Mouse (Mus musculus) lung, postnatal 36 days (tissue): Measurements from ENCODE around the gene Mrap2.
"Not testable (repeated sequence)": the region's sequence is repeated elsewhere in the genome, so short reads cannot be mapped to it uniquely, and the experiment has no call there.

Source experiments
- DNase-seq: peaks from one replicate; pipeline ENCODE4 v3.0.0; 2022; ENCODE audit warnings: mixed read lengths

Mrap2 gene

GRCm38 (mm10) chr9:87144106-87144505, at the start of gene Mrap2:
Gene Mrap2, plus strand, starts transcription at chr9:87144306.
- peak; percentile 56 for DNase-seq

- DNase-seq = peak; percentile 50
These were observed 46.1 kb upstream of the Mrap2 start for GRCm38 (mm10) chr9:87097989-87098388.

- DNase-seq = no peak
These were observed 29.1 kb upstream of the Mrap2 start for GRCm38 (mm10) chr9:87115019-87115418.

- no peak for DNase-seq
These were observed 28.6 kb upstream of the Mrap2 start for GRCm38 (mm10) chr9:87115456-87115931.

GRCm38 (mm10) chr9:87115978-87116377, 28.1 kb upstream of the Mrap2 start:
- no peak for DNase-seq

- no peak for DNase-seq
These were observed 25.1 kb upstream of the Mrap2 start for GRCm38 (mm10) chr9:87118996-87119395.

GRCm38 (mm10) chr9:87121956-87122493, 22.1 kb upstream of the Mrap2 start:
- no peak for DNase-seq

GRCm38 (mm10) chr9:87127046-87127445, 17.1 kb upstream of the Mrap2 start:
- not testable (repeated sequence) for DNase-seq

GRCm38 (mm10) chr9:87135765-87136558, 8.1 kb upstream of the Mrap2 start:
- peak; percentile 13 for DNase-seq

GRCm38 (mm10) chr9:87143076-87143475, 1.0 kb upstream of the Mrap2 start:
- DNase-seq = no peak

GRCm38 (mm10) chr9:87144532-87144931, 426 bp downstream of the Mrap2 start:
- no peak for DNase-seq

- DNase-seq = peak; percentile 35
These were observed 1.1 kb downstream of the Mrap2 start for GRCm38 (mm10) chr9:87145180-87145579.

GRCm38 (mm10) chr9:87145671-87146070, 1.6 kb downstream of the Mrap2 start:
- DNase-seq = no peak

GRCm38 (mm10) chr9:87146400-87146799, 2.3 kb downstream of the Mrap2 start:
- DNase-seq = no peak

- peak; percentile 59 for DNase-seq
These were observed 3.8 kb downstream of the Mrap2 start for GRCm38 (mm10) chr9:87147927-87148326.

- no peak for DNase-seq
These were observed 8.7 kb downstream of the Mrap2 start for GRCm38 (mm10) chr9:87152641-87153325.

GRCm38 (mm10) chr9:87162559-87162958, 18.5 kb downstream of the Mrap2 start:
- no peak for DNase-seq

GRCm38 (mm10) chr9:87167001-87167830, 23.1 kb downstream of the Mrap2 start:
- no peak for DNase-seq

GRCm38 (mm10) chr9:87168051-87168450, 23.9 kb downstream of the Mrap2 start:
- DNase-seq = no peak

GRCm38 (mm10) chr9:87169144-87169543, 25.0 kb downstream of the Mrap2 start:
- no peak for DNase-seq

GRCm38 (mm10) chr9:87170891-87171290, 26.8 kb downstream of the Mrap2 start:
- no peak for DNase-seq

GRCm38 (mm10) chr9:87171517-87171916, 27.4 kb downstream of the Mrap2 start:
- no peak for DNase-seq

GRCm38 (mm10) chr9:87178534-87178933, 34.4 kb downstream of the Mrap2 start:
- DNase-seq = no peak
